In genomic region chr7:75384506-75384911, GRCm38 (mm10) we compare ENCODE assay signal across 10 mouse cellular contexts.
DNase-seq lines count a peak whose midpoint lies in the region; ATAC-seq lines count a peak whose summit lies in the region.
"Had no signal": no experiment of that assay in that cellular context is flagged by ENCODE, and none has a peak within 500 bp of the region (broad histone marks: within the 10 kb centered on the region; RNA-seq: fewer than 3 reads in every experiment).

No protein-coding gene starts in this region.

- no peaks in the 10 kb centered on the region for H3K9me3 ChIP-seq in limb, embryonic 13.5 days
- no peaks in the 10 kb centered on the region for H3K9me3 ChIP-seq in limb, embryonic 10.5 days (replicated peaks)
- H3K9me3 ChIP-seq in lung, embryonic 16.5 days (ENCODE audit: control insufficient read depth, low read length) = no peaks in the 10 kb centered on the region
- H3K9me3 ChIP-seq: embryonic facial prominence, embryonic 13.5 days had no signal

- H3K27me3 ChIP-seq in limb, embryonic 13.5 days = no peaks in the 10 kb centered on the region
- H3K27me3 ChIP-seq in limb, embryonic 10.5 days (ENCODE audit: low read depth, poor library complexity, severe bottlenecking) = no peaks in the 10 kb centered on the region
- H3K27me3 ChIP-seq in lung, embryonic 16.5 days (ENCODE audit: control insufficient read depth, insufficient read depth, low read depth, low read length) = no peaks in the 10 kb centered on the region
- H3K27me3 ChIP-seq: embryonic facial prominence, embryonic 13.5 days had no signal

- H3K9ac ChIP-seq in limb, embryonic 13.5 days = no peak overlapping the region
- no peak overlapping the region for H3K9ac ChIP-seq in lung, embryonic 16.5 days (ENCODE audit: low read length)
- H3K9ac ChIP-seq: embryonic facial prominence, embryonic 13.5 days had no signal

- no peaks in the 10 kb centered on the region; the same call in 1 of the 2 replicates for H3K4me1 ChIP-seq in limb, embryonic 13.5 days
- no peaks in the 10 kb centered on the region for H3K4me1 ChIP-seq in limb, embryonic 10.5 days
- no peaks in the 10 kb centered on the region; the same call in 1 of the 2 replicates for H3K4me1 ChIP-seq in lung, embryonic 16.5 days (replicated peaks; ENCODE audit: control insufficient read depth, insufficient read depth, low read length)
- H3K4me1 ChIP-seq: embryonic facial prominence, embryonic 13.5 days had no signal

- peak; percentile 34 for DNase-seq in embryo, embryonic 10.5 days (ENCODE audit: low spot score)
- DNase-seq in embryo, embryonic 11 days = no peak
- DNase-seq in limb, embryonic 10.5 days (ENCODE audit: low spot score) = no peak
- DNase-seq in thymus, postnatal 0 days (ENCODE audit: low spot score) = peak; percentile 62
- DNase-seq in layer of hippocampus, adult 9-11 months = no peak
- DNase-seq in layer of hippocampus, adult 18-20 months (ENCODE audit: low spot score in 2 of 2) = no peak
- DNase-seq: adrenal gland, postnatal 25 days had no signal

- 29% methylated on average over 8 of the region's 8 CpGs for WGBS in limb, embryonic 13.5 days
- WGBS in limb, embryonic 10.5 days = 47% methylated on average over 8 of the region's 8 CpGs
- WGBS in lung, embryonic 16.5 days = 40% methylated on average over 8 of the region's 8 CpGs

- no peaks in the 10 kb centered on the region for H3K36me3 ChIP-seq in limb, embryonic 13.5 days
- H3K36me3 ChIP-seq in limb, embryonic 10.5 days = no peaks in the 10 kb centered on the region
- no peaks in the 10 kb centered on the region for H3K36me3 ChIP-seq in lung, embryonic 16.5 days (ENCODE audit: control insufficient read depth, insufficient read depth, low read length)
- H3K36me3 ChIP-seq: embryonic facial prominence, embryonic 13.5 days had no signal

- ATAC-seq in limb, embryonic 13.5 days (ENCODE audit: low FRiP score, low read depth) = peak; percentile 36; the same call in 1 of the 2 replicates
- peak; percentile 71 for ATAC-seq in lung, embryonic 16.5 days (ENCODE audit: low read depth)

- H3K27ac ChIP-seq in limb, embryonic 13.5 days = no peak overlapping the region
- no peak overlapping the region for H3K27ac ChIP-seq in limb, embryonic 10.5 days
- H3K27ac ChIP-seq in lung, embryonic 16.5 days (ENCODE audit: low read length) = peak overlapping the region; percentile 27; the same call in 1 of the 2 replicates
- H3K27ac ChIP-seq: embryonic facial prominence, embryonic 13.5 days had no signal

- H3K4me3 ChIP-seq in limb, embryonic 13.5 days = no peak overlapping the region
- no peak overlapping the region for H3K4me3 ChIP-seq in limb, embryonic 10.5 days
- H3K4me3 ChIP-seq in lung, embryonic 16.5 days (ENCODE audit: low read length) = no peak overlapping the region
- H3K4me3 ChIP-seq: embryonic facial prominence, embryonic 13.5 days had no signal

- H3K4me2 ChIP-seq in limb, embryonic 13.5 days (replicated peaks) = no peak overlapping the region
- no peak overlapping the region for H3K4me2 ChIP-seq in lung, embryonic 16.5 days (ENCODE audit: low read depth, low read length)
- H3K4me2 ChIP-seq: embryonic facial prominence, embryonic 13.5 days had no signal

Comparison
In these comparisons a context has a peak if more than half of its experiments do, and no peak if none do; other contexts are left out.
1. DNase-seq: peak in embryo, embryonic 10.5 days (single experiment) and thymus, postnatal 0 days (single experiment); none in embryo, embryonic 11 days (single experiment), limb, embryonic 10.5 days (single experiment), layer of hippocampus, adult 9-11 months (single experiment) and layer of hippocampus, adult 18-20 months (0 of 2).